Mouse (Mus musculus) T-helper 17 cell (primary cell): ENCODE results near the gene Ntm.

Experiments used
- in situ Hi-C, 2 experiments: fragments of 300-600 bp; cut with MboI, MseI; formaldehyde crosslinking; loops; 1 replicate in 1 of 2; 2 replicates in 1 of 2; pipeline ENCODE4 v1.15.1; 2025; ENCODE audit warnings: high pct_unique_total_duplicates in 2 of 2

The Ntm gene

DNA sequence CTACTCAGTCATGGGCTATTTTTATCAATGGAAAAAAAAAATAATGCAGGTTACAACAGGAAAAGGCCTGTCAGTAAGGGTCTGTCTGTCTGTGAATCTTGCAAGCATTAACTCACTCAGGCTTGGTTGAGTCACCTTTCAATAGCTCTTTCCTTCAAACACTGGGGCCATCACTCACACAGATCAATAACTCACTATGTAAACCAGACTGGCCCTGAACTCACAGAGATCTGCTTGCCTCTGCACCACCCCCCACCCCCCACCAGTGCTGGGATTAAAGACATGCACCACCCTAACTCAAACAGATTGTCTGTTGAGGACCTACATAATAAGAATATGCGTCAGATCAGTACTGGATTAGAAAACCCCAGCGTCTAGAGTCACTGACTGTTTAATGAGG lies 466.9 kb downstream of the Ntm start:
- in situ Hi-C loops, result loop anchor here in 1 of 2 experiments (10.0 kb wide), 1 partner anchor 1119 kb away; no protein-coding TSS in a partner anchor

DNA sequence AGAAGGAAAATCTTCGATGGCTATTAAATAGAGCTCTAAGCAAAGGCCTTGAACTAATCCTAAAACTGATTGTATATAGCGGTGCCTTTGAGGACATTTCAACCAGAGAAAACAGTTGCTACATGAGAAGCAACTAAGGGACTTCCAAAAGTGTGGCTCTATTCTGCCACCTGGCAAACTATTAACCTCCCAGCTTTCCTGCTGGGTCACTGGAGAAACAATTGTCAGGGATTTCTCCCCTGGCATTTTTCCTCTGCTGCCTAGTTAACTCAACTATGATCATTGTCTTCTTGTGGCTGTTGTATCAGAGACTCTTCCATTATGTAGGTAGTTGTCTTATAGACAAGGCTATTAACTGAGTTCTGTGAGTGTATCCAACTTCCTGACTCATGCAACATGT lies 480.7 kb downstream of the Ntm start:
- in situ Hi-C loops, result no loop called here

DNA sequence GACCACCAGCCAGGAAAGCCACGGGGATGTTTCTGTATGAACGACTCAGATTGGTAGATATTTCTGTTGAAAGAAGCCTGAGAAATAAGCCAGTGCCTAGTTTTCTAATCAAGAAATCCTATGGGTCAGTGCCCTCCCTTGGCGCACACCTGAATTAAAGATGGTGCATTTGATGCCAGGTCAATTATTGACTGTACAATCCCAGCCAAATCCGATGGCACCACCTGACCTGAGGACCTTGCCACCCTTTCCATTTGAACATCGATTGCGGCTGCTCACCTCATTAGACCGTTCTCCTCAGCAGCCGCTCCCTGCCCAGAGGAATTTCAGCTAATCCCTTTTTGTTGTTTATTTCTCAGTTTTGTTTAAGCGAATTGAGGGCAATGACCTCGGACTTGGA lies 483.9 kb downstream of the Ntm start:
- in situ Hi-C loops, result no loop called here

DNA sequence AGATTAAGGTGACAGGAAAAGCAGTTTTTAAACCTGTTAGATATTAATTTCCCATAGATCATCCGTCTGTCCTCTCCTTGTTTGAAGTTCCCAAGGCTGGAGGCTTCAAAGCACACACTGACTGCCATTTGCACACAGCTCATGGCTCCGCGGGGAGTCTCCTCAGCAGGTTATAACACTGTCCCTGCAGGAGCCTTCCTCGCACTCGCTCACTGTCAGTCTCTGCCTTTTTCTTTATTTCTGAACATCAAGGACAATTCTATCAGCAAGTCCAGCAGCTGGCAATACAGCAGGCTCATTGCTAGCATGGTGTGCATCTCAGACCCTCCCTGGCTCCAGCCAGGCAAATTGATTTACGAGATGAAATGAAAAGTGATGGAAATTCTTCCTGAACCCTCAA lies 485.7 kb downstream of the Ntm start:
- in situ Hi-C loops, result no loop called here

DNA sequence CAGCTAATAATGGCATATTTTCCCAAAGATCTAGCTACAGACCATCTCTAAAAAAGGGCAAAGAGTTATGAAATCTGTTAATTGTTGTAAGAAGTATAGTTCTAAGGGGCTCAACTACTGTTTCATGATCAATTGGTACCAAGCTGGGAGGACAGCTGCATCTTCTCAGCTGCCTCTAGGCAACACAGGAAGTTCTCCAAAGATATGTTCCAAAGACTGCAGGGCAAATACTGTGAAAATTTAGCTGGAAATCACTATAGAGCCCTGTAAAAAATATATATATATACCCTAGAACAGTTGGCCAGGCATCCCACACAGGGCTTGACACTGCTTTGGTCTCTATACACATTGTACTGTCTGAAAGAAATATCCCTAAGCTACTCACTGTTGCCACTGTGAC lies 489.5 kb downstream of the Ntm start:
- in situ Hi-C loops, result no loop called here

DNA sequence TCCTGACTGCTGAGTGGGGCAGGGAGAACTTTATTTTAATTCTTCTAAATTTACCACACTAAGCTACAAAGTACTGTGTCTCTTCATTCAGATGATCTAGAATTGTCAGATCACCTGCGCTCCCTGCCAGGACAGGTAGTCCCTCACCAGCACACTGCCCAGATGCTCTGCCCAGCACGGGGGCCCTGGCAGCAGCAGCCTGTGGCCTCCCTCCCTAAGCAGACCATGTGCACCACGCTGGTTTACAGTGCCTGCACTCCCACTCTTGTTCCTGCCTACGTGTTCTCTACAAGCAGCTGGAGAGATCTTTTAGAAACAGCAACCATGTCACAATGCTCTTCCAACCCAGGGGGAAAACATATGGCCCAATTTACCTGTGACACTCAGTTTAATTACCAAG lies 490.7 kb downstream of the Ntm start:
- in situ Hi-C loops, result no loop called here

DNA sequence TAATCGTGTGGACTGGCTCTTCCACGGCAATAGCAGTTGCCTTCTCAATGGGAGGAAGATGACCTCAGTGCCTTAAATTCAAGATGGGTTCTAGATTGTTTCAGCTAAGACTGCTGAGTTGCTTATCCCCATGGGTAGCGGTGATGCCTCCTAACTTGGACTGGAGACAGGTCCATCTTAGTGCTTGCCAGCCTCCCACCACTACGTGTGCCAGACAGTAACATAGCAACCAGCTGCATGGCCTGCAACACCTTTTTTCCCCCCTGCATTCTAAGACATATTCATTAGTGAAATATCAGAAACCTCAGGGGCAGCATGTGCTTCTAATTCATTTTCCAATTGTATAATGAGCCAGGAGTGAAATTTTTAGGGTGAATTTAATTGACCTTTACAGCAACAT lies 498.2 kb downstream of the Ntm start:
- in situ Hi-C loops, result no loop called here

DNA sequence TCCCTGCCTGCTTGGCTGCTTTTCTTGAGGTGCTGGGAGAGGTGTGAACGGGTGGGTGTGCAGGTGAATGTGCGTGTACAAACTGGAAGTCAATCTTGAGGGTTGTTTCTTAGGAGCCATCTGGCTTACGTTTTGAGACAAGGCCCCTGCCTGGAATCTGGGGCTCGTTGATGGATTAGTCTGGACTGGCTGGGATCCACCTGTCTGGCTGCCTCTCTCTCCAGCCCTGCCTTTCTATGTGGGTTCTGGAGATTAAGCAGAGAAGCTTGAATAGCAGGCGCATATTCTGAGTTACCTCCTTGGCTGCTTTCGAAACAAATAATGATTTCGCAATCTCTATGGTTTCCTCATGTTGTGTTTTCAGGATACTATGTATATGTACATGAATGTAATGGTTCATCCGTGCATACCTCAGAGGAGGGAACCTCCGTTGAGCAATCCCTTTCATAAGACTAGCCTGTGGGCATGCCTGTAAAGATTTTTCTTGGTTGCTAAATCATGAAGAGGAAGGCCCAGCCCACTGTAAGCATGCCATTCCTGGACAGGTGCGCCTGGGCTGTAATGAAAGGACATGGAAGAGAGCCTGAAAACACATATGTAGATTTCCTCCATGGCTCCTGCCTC lies 499.9 kb downstream of the Ntm start:
- in situ Hi-C loops, result no loop called here

DNA sequence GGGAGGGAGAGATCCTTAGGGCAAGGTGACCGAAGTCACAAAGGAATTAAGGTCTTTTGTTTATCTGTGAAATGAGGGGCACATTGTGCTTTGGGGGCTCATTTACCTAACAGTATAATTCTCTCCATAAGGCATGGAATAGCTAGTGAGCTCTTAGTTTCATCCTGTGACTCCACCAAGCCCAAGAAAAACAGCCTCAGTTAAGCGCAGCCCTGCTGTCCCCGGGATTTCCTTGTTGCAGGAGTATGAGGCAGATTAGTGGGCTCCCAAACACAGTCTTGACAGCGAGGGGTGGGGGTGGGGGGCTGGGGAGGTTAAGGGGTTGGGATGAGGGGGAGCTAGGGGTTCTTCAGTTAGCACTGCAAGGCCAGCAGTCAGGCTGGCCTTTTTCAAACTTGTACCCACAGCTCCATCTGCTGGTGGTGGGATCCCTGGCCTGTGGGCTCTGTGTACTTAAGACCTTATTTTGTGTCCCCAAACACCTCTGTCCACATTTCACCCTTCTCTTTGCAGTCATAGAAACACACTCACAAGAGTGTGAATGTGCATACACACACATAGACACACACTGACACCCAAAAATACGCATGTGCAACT lies 504.9 kb downstream of the Ntm start:
- in situ Hi-C loops, result no loop called here

DNA sequence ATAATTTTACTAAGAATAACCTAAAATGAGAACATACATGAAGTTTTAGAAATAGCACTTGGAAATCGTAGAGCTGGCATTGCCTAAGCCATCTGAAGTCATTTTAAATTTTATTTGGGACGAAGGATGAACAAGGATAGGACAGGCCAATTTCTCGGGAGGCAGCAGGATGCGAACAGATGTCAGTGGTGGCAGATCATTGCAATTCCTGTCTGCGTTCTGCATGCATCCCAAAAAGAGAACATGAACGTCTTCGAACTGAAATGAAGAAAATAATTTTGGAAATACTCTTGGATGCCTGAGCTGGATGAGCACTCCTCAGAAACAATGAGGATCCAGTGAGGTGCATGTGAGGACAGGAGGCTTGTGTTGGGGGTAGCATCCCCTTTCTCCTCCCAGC lies 506.9 kb downstream of the Ntm start:
- in situ Hi-C loops, result no loop called here

DNA sequence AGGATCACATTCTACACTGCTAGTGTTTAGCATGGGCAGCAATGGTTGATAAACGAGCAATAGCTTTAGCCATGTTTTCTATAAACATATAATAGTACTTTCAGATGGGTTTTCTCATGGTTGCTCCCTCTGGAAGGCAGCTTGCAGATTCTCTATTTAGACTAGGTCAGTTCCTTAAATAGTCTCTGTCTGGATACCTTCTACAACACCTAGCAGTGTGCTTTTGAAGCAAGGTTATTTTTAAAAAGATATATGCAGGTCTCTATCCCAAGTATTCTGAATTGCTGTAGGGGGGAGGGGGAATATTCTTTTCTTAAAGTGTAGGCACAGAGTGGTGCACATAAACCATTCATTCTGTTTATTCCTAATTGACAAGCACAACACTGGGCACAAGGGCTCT lies 511.7 kb downstream of the Ntm start:
- in situ Hi-C loops, result no loop called here

DNA sequence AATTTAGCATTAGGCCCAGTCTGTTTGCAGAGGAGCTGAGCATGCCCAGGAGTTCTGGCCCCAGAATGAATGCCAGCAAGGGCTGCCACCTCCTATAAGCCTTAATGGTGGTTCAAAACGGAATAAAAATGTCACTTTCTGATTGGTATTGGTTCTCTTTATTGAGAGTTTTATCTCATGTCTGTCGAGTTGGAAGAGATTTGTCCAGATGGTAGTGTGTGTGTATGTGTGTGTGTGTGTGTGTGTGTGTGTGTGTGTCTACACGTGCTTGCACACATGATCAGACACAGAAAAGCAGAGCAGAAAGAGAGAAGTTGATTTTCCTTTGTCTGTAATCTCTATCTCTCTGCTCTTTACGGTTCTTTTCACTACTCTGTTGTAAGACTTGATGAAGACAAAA lies 518.9 kb downstream of the Ntm start:
- in situ Hi-C loops, result loop anchor here in 1 of 2 experiments (10.0 kb wide), 1 partner anchor 229 kb away; no protein-coding TSS in a partner anchor

DNA sequence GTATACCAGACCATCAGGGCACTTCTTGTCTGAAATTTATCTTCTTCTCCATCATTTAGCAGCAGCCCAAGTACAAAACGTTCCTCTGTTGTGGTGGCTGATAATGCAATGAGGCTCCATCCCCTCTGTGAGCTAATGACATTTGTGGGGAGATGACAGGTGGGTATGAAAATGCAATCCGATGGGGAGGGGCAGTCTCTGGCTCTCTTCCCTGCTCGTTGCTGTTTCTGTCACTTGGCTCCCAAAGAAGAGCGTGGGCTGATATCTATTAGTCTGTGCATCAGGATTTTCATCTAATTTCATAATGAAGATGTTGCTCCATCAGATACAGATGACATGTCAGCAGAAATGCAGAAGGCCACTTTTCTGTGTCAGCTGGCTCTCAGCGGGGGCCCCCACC lies 523.5 kb downstream of the Ntm start:
- in situ Hi-C loops, result no loop called here

DNA sequence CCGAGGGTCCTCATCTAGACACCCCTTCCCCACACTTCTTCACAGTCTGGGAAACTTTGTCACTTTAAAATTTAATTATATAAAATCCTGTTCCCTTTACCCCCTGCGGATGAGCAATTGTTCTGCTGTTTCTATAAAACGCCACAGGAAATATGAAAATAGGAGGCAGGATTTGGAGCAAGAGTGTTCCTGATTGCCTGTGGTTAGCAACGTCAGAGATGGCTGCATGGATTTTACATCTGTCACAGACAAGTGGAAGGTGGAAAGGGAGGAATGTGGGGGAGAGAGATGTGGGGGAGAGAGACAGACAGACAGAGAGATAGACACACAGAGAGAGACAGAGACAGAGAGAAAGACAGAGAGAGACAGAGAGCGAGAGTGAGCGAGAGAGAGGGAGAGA lies 528.3 kb downstream of the Ntm start:
- in situ Hi-C loops, result no loop called here

DNA sequence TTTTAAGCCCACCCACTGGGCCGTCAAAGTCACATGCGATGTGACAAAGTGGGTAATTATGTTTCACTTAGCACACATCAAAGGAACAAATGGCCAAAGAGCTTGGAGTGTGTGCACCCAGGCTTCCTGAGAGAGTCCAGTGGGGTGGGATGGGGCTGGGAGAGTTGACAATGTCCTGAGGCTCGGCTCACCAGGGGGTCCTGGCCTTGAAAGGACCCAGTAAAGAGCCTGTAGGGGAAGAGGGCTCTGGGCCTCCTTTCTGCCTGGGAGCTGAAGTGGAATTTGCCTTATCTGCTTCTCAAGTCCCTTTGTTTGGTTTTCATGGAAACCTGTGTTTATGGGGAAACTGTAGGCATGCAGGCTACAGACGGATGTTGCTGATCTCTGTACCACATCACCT lies 529.0 kb downstream of the Ntm start:
- in situ Hi-C loops, result no loop called here

DNA sequence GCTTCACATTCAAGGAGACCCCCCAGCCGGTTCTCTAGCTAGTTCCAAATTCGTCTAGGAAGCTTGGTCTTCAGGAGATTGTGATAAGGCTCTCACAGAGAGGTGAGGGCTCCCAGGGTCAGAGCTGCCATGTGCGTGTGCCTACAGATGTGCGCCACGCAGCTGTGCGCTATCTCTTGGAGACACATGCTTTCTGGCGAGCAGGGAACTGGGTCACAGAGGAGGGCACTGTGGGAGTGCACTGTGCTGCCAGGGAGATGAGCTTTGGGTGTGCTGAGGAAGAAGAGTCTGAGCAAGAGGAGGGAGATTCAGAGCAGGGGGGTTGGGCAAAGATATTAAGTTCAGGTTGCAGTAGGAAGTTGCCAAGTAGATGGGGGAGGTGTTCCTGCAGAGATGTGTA lies 529.8 kb downstream of the Ntm start:
- in situ Hi-C loops, result no loop called here

DNA sequence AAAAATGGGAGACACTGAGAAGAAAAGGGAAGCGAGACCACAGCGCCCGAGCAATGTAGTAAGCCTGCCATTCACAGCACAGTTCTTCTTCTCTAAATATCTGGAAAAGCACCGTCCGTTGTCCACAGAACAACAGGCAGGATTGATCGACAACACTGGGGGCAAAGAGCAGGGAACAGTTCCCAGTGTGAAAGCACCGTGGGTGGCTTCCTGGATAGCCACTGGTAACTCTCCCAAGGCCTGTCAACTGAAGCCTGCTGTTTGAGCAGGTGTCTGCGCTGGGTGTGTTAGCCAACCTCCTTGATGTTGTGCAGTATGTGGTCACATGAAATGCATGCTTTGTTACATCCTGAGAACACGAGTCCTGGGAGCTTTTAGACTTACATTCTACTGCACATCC lies 531.4 kb downstream of the Ntm start:
- in situ Hi-C loops, result no loop called here

DNA sequence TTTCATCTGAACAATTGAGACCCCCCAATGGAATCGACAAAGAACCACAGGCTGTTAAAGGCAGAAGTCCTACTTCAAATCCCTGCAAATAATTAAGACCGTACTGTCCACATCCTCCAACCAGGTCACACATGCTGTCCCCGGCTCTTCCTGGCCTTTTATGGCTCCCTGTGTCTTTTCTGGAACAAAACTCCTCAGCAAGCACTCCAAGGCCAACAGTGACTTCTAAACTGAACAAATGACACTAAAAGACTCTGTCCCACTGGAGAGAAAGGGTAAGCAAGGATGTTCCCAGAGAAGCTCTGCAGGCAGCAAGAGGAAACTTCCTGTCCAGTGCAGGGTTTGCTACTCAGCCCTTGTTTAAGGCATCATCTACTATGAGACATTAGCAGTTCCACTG lies 532.8 kb downstream of the Ntm start:
- in situ Hi-C loops, result no loop called here

DNA sequence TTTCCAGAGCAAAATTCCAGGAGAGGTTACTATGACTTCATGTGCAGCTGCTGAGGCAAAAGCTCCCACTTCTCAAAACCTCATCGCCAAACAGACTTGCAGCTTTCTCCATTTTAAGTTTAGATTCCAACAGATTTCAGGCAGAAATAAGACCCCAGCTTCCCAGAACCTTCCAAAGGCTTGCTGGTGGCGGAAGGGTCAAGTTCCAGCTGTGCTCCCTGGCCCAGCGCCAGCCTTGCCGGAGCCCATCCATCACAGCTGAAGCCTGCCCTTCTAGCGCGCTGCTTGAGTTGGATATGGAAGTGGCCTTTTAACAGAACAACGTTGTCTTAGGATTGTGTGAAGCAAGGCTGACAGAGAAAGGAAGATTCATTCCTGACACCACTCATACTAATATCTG lies 534.6 kb downstream of the Ntm start:
- in situ Hi-C loops, result no loop called here

DNA sequence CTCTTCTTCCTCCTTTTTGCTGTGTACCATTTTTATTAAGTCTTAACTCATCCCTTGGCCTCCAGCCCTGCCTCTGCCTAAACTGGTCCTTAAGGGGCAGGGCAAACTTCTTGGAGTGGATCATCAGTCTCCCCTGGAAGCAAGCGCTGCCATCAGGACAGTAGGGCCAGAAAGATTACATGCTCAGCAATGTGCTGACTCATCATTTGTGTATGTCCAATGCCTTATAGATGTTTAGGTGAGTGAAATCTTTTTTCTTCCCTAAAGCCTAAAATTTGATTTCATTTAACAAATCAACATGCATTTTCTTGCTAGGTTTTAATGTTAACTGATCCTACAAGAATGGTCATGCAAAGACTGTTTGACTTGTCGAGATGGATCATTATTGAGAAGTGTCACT lies 536.7 kb downstream of the Ntm start:
- in situ Hi-C loops, result no loop called here

DNA sequence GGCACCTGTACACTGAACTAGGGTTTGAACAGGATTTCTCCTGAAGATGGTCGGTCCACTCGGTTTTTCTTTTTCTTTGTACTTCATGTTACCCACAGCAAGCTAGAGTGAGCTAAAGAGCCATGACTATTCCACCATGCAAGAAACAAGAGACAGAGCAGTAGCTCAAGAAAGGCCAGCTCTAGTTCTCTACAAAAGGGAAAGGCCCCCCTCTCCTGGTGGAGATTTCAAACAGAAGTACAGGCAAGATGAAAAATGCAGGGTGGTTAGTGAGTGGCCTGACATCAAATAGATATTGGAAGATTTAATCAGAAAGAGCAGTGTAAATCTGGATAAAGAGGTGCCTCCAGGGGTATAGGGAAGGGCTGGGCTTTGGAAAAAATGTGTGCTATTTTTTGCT lies 547.4 kb downstream of the Ntm start:
- in situ Hi-C loops, result loop anchor here in 1 of 2 experiments (10.0 kb wide), 1 partner anchor 1671 kb away; no protein-coding TSS in a partner anchor

DNA sequence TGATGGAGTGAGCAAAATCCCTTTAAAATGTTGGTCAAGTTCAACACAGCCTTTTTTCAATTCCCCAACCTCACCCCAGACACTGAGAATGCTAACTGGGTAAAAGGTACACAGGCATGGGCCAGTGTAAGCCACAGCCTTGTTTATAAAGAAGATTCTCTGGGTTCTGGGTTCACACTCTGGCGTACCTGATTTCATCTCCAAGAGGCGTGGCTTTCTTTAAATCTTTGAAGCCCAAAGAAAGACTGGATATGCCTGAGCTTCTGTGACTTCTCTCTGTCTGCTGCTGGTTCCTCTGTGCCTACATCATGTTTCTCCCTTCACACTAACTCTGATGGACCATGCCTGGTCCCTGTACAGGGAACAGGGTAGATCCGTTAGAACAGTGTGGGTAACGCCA lies 549.8 kb downstream of the Ntm start:
- in situ Hi-C loops, result loop anchor here in 1 of 2 experiments (10.0 kb wide), 1 partner anchor 1668 kb away; no protein-coding TSS in a partner anchor

DNA sequence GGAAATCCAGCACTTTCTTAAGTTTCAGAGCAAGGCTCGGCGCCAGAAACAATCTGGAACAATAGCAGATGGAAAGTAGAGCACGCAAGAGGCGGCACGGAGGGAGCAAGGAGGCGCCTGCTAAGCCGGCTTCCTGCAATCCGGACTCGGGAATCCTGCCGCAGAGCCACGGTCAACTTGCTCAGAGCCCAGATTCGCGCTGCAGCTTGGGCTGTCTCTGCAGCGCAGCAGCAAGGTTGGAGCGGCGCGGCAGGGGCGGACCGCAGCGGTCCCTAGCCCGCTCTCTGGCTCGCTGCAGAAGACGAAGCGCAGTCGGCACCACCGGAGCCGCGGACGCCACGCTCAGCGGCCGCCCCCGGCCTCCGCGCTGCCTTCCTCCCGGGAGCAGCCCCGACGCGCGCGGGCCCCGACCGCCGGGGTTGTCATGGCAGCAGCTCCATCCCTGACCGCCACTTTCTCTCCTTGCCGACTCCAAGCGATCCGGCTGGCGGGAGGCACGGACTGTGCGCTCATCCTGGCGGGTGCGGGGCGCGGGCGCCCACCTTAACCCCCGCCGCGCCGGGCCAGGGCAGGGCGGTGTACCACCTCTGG lies 550.7 kb downstream of the Ntm start:
- in situ Hi-C loops, result loop anchor here in 1 of 2 experiments (10.0 kb wide), 1 partner anchor 1667 kb away; no protein-coding TSS in a partner anchor
